Mouse (Mus musculus) heart, adult 2 months (tissue): ENCODE measurements around the gene B9d2. TPM values are rescaled to one million over a fixed set of nuclear protein-coding genes. Genes with fewer than 3 reads are reported as not detected.

Source experiments
- DNase-seq, 2 experiments: peaks; one replicate each; pipeline ENCODE4 v3.0.0; 2021
- H3K27ac ChIP-seq: fragments of 200-600 bp; 2 replicates; pipeline ENCODE4 v1.8.1; 2022
- H3K27me3 ChIP-seq: fragments of 200-500 bp; 2 replicates; pipeline ENCODE4 v1.6.1; 2012; ENCODE audit warnings: mild to moderate bottlenecking, low read length, inconsistent platforms, mixed read lengths; ENCODE audit not compliant: control insufficient read depth, insufficient read depth
- H3K36me3 ChIP-seq: fragments of 200-500 bp; 2 replicates; pipeline ENCODE4 v1.6.1; 2012; ENCODE audit warnings: low read length, inconsistent platforms; ENCODE audit not compliant: control insufficient read depth, insufficient read depth
- H3K4me1 ChIP-seq: fragments of 200-500 bp; 2 replicates; pipeline ENCODE4 v1.6.1; 2011; ENCODE audit warnings: low read length; ENCODE audit not compliant: control insufficient read depth, insufficient read depth
- H3K4me3 ChIP-seq: fragments of 200-600 bp; 2 replicates; pipeline ENCODE4 v1.8.1; 2022
- H3K79me2 ChIP-seq: fragments of 200-500 bp; replicated peaks from 2 replicates; pipeline ENCODE4 v1.6.1; 2012; ENCODE audit warnings: mild to moderate bottlenecking, inconsistent platforms, low read length, moderate library complexity, mixed read lengths; ENCODE audit not compliant: control insufficient read depth, insufficient read depth
- H3K9ac ChIP-seq: fragments of 200-500 bp; 2 replicates; pipeline ENCODE4 v1.6.1; 2012; ENCODE audit warnings: low read depth, mild to moderate bottlenecking, control low read depth, inconsistent platforms, low read length, mixed read lengths
- CTCF ChIP-seq: fragments of 200-600 bp; IDR thresholded peaks from 2 replicates; pipeline ENCODE4 v1.8.1; 2022; ENCODE audit warnings: antibody characterized with exemption, mild to moderate bottlenecking, moderate library complexity
- EP300 ChIP-seq: fragments of 200-500 bp; IDR thresholded peaks from 2 replicates; pipeline ENCODE4 v1.6.1; 2011; ENCODE audit warnings: low read depth, low read length, control low read depth; ENCODE audit not compliant: insufficient read depth
- POLR2A ChIP-seq: fragments of 200-500 bp; IDR thresholded peaks from 2 replicates; pipeline ENCODE4 v1.6.1; 2011; ENCODE audit warnings: mild to moderate bottlenecking, low read depth, low read length, control low read depth; ENCODE audit not compliant: insufficient read depth
- WGBS: fragments of 180-500 bp; shearing (Covaris S2); methylation state at CpG from one replicate; pipeline ENCODE4 v1.1.7; 2018; 5-methylcytosine and 5-hydroxymethylcytosine counted together
- intact Hi-C: fragments of 180-260 bp; cut with DNase I; formaldehyde crosslinking; loops from one replicate; pipeline ENCODE4 v1.15.1; 2025
- polyA plus RNA-seq: library from polyadenylated mRNA; depleted of rRNA; stranded (reverse); fragments of >200 nt; gene quantifications from 2 replicates; pipeline ENCODE4 v1.2.3, GENCODE M21; 2012; rRNA removed
- total RNA-seq, 2 experiments: library from RNA; stranded (reverse); gene quantifications; 2 replicates each; pipeline ENCODE4 v1.2.3; 2021

The B9d2 gene
- total and polyA plus RNA-seq, 3 experiments = 7.9 to 32.2 (median 10.2) TPM

DNA sequence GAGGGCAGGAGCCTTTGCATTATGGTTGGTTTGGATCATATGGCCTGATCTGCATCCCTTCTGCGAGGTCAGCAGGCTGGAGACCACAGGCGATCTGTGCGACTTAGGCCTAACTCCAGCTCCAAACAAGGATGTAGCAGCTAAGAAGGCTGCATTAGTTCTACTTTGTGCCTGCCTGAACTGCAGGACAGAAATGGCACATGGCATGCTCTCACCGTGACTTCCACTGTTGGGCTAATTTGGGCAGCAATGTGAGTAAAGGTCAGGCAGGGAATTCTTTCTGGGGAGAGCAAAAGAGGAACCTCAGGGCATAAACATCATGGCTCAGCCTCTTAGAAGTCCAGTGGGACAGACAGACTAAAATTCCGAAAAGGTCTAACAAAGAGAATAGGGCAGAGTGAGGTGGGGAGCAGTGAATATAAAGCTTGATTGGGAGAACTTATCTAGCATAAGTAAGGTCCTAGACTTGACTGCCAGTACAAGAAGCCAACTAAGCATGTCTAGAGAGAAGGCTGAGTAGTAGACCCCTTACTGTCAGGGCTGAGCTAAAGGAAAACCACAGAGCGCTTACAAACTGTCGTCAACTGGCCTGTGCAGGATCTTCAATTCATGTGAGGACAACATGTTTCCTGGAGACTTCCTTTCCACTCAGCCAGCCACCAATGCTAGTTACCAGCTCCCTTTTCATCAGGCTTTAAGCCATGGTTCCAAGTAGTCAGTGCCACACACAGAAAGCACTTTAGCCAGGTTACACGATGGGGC lies 50.9 kb downstream of the B9d2 start:
- Histone ChIP-seq H3K4me1 (peaks cover 17% of the 10 kb centered on the region), H3K79me2 (no peaks in the 10 kb centered on the region), H3K4me3 (no peak overlapping the region), H3K36me3 (peaks cover 20% of the 10 kb centered on the region), H3K27me3 (no peaks in the 10 kb centered on the region), H3K27ac (peak overlapping the region; percentile 64), H3K9ac (no peak overlapping the region)
- intact Hi-C loops = no loop called here
- TF ChIP-seq CTCF = no peak
- peak; percentile 68; the same call in 1 of the 2 replicates for TF ChIP-seq EP300
- 0 out of 2 replicates have a peak, but pooled peaks have one; percentile 17 for TF ChIP-seq POLR2A
- WGBS = 50% methylated on average over 8 of the region's 8 CpGs
- DNase-seq = peak in 1 of 2 experiments; percentile 44

DNA sequence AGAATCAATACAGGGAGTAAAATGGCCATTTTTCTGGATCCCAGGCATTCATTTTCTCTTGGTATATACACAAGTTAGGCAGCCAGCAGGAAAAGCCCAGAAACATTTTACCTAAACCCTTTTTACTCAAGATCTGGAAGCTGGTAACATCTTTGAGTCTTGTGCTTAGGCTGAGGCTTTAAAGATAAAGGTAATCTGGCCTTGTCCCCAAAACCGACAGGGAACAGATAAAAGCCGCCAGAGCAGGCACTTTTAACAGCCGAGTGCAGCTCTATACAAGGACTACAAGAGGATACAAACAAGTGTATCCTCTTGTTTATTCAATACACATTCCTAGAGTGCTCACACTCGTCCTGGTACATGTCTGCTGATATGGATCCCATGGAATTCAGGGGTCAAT lies 54.4 kb downstream of the B9d2 start:
- no peaks in the 10 kb centered on the region for H3K27me3 ChIP-seq
- peaks cover 10% of the 10 kb centered on the region for H3K4me1 ChIP-seq
- H3K79me2 ChIP-seq = 0 out of 2 replicates have a peak, but pooled peaks cover 2% of the 10 kb centered on the region
- no peak overlapping the region for H3K4me3 ChIP-seq
- no peak overlapping the region for H3K27ac ChIP-seq
- TF ChIP-seq CTCF (no peak), POLR2A (no peak), EP300 (no peak)
- peaks cover 23% of the 10 kb centered on the region for H3K36me3 ChIP-seq
- intact Hi-C loops = no loop called here
- H3K9ac ChIP-seq = no peak overlapping the region
- DNase-seq = no peak
- 23% methylated on average over 4 of the region's 4 CpGs for WGBS

Other genes with a start within 250 kb of the B9d2 start
- 10 to 100 TPM; 13.5 to 14.6 TPM for gene Ceacam1, start 203.2 kb upstream of the B9d2 start, total RNA-seq
- gene Ceacam1, start 203.2 kb upstream of the B9d2 start, polyA plus RNA-seq = 9.8 and 17.3 TPM in 2 replicates
- gene Ceacam2, start 140.9 kb upstream of the B9d2 start, total RNA-seq = 1 to 10 TPM; 2.6 to 3.3 TPM
- gene Ceacam2, start 140.9 kb upstream of the B9d2 start, polyA plus RNA-seq = 0.06 and 0.10 TPM in 2 replicates
- under 1 TPM in 1 of 2 experiments, not detected in 1; 0.47 TPM for gene Erich4, start 64.9 kb upstream of the B9d2 start, total RNA-seq
- gene Erich4, start 64.9 kb upstream of the B9d2 start, polyA plus RNA-seq = not detected in 2 replicates
- 10 to 100 TPM; 52.2 to 61.8 TPM for gene Dmac2, start 61.4 kb upstream of the B9d2 start, total RNA-seq
- 83.8 and 85.2 TPM in 2 replicates for gene Dmac2, start 61.4 kb upstream of the B9d2 start, polyA plus RNA-seq
- 1 to 10 TPM; 2.3 to 3.8 TPM for gene B3gnt8, start 54.1 kb upstream of the B9d2 start, total RNA-seq
- 4.7 and 6.4 TPM in 2 replicates for gene B3gnt8, start 54.1 kb upstream of the B9d2 start, polyA plus RNA-seq
- 100 to 1,000 TPM; 225 to 312 TPM for gene Bckdha, start 21.8 kb upstream of the B9d2 start, total RNA-seq
- gene Bckdha, start 21.8 kb upstream of the B9d2 start, polyA plus RNA-seq = 490 and 545 TPM in 2 replicates
- gene Exosc5, start 21.6 kb upstream of the B9d2 start, total RNA-seq = 10 to 100 TPM; 16.6 to 20.5 TPM
- 21.0 and 23.5 TPM in 2 replicates for gene Exosc5, start 21.6 kb upstream of the B9d2 start, polyA plus RNA-seq
- not detected for gene Tmem91, start 5.6 kb upstream of the B9d2 start, total RNA-seq
- 1.1 TPM in 1 of 2 replicates, not detected in the other for gene Tmem91, start 5.6 kb upstream of the B9d2 start, polyA plus RNA-seq
- 10 to 100 TPM; 21.5 to 22.5 TPM for gene Tgfb1, start 6.2 kb downstream of the B9d2 start, total RNA-seq
- gene Tgfb1, start 6.2 kb downstream of the B9d2 start, polyA plus RNA-seq = 16.3 and 24.7 TPM in 2 replicates
- 10 to 100 TPM; 51.8 to 59.3 TPM for gene Ccdc97, start 38.3 kb downstream of the B9d2 start, total RNA-seq
- 62.9 and 72.6 TPM in 2 replicates for gene Ccdc97, start 38.3 kb downstream of the B9d2 start, polyA plus RNA-seq
- gene Hnrnpul1, start 74.0 kb downstream of the B9d2 start, total RNA-seq = 10 to 100 TPM; 71.0 to 76.2 TPM
- gene Hnrnpul1, start 74.0 kb downstream of the B9d2 start, polyA plus RNA-seq = 24.5 and 29.4 TPM in 2 replicates
- gene Axl, start 107.9 kb downstream of the B9d2 start, total RNA-seq = 10 to 100 TPM; 75.0 to 82.4 TPM
- 51.8 and 73.7 TPM in 2 replicates for gene Axl, start 107.9 kb downstream of the B9d2 start, polyA plus RNA-seq
- gene Cyp2s1, start 136.1 kb downstream of the B9d2 start, total RNA-seq = 1 to 10 TPM; 5.7 to 5.9 TPM
- gene Cyp2s1, start 136.1 kb downstream of the B9d2 start, polyA plus RNA-seq = 5.4 and 10.1 TPM in 2 replicates
- gene Cyp2b10, start 216.8 kb downstream of the B9d2 start, total RNA-seq = 1 to 10 TPM; 1.3 to 3.1 TPM
- 0.29 and 1.8 TPM in 2 replicates for gene Cyp2b10, start 216.8 kb downstream of the B9d2 start, polyA plus RNA-seq